Mouse (Mus musculus) midbrain, embryonic 11.5 days (tissue): ENCODE measurements around the gene Tia1. TPM values are rescaled to one million over a fixed set of nuclear protein-coding genes. Genes with fewer than 3 reads are reported as not detected.

Experiments
- ATAC-seq: fragments of 200-750 bp; cut with Nextera tagmentation; 2 replicates; pipeline ENCODE4 v1.8.0; 2017; ENCODE audit warnings: moderate TSS enrichment, moderate library complexity; ENCODE audit not compliant: low FRiP score
- DNase-seq: peaks from one replicate; pipeline ENCODE4 v3.0.0; 2015; ENCODE audit warnings: low spot score; ENCODE audit errors: missing footprints
- H3K27ac ChIP-seq: fragments of 300-500 bp; sonication (generic); 2 replicates; pipeline ENCODE4 v1.5.1; 2014; ENCODE audit warnings: low read depth, low read length
- H3K27me3 ChIP-seq: fragments of 300-500 bp; sonication (generic); 2 replicates; pipeline ENCODE4 v1.6.1; 2014; ENCODE audit warnings: mild to moderate bottlenecking, low read length, moderate library complexity, mixed read lengths; ENCODE audit not compliant: control insufficient read depth, insufficient read depth
- H3K36me3 ChIP-seq: fragments of 300-500 bp; sonication (generic); 2 replicates; pipeline ENCODE4 v1.6.1; 2014; ENCODE audit warnings: mild to moderate bottlenecking, low read length, moderate library complexity, mixed read lengths; ENCODE audit not compliant: control insufficient read depth, insufficient read depth
- H3K4me1 ChIP-seq: fragments of 300-500 bp; sonication (generic); 2 replicates; pipeline ENCODE4 v1.6.1; 2014; ENCODE audit warnings: low read length; ENCODE audit not compliant: control insufficient read depth, insufficient read depth
- H3K4me2 ChIP-seq: fragments of 300-500 bp; sonication (generic); 2 replicates; pipeline ENCODE4 v1.6.1; 2014; ENCODE audit warnings: mild to moderate bottlenecking, moderate library complexity
- H3K4me3 ChIP-seq: fragments of 300-500 bp; sonication (generic); 2 replicates; pipeline ENCODE4 v1.5.1; 2014; ENCODE audit warnings: low read depth, low read length
- H3K9ac ChIP-seq: fragments of 300-500 bp; sonication (generic); 2 replicates; pipeline ENCODE4 v1.6.1; 2014; ENCODE audit warnings: low read length
- H3K9me3 ChIP-seq: fragments of 300-500 bp; sonication (generic); 2 replicates; pipeline ENCODE4 v1.6.1; 2016; ENCODE audit warnings: low read length; ENCODE audit not compliant: control insufficient read depth
- WGBS: fragments of 180-500 bp; shearing (Covaris S2); extraction: QIAGEN DNeasy Blood & Tissue Kit; methylation state at CpG from one replicate; pipeline ENCODE4 v1.1.7; 2014; 5-methylcytosine and 5-hydroxymethylcytosine counted together
- polyA plus RNA-seq: library from polyadenylated mRNA; unstranded; fragments of >200 nt; fragmentation: Nextera tagmentation; extraction: Ambion mirVana; gene quantifications from 2 replicates; pipeline ENCODE4 v1.2.1, GENCODE M21; 2014

Tia1 gene
- polyA plus RNA-seq, 1 experiment from 2014 or later, result 241 TPM

- H3K4me2 ChIP-seq, result peak overlapping the region; percentile 71; the same call in 1 of the 2 replicates
- H3K36me3 ChIP-seq, result peaks cover 27% of the 10 kb centered on the region
- peak overlapping the region; percentile 90; the same call in 1 of the 2 replicates for H3K4me3 ChIP-seq
- WGBS, result 91% methylated on average over 9 of the region's 9 CpGs
- H3K9me3 ChIP-seq, result no peaks in the 10 kb centered on the region
- H3K4me1 ChIP-seq, result peaks cover 16% of the 10 kb centered on the region
- no peak overlapping the region for H3K27ac ChIP-seq
- no peaks in the 10 kb centered on the region for H3K27me3 ChIP-seq
- DNase-seq (no peak), ATAC-seq (no peak)
- peak overlapping the region; percentile 90; the same call in 1 of the 2 replicates for H3K9ac ChIP-seq
Measured at GRCm38 (mm10) chr6:86395021-86395420, 9.0 kb upstream of the Tia1 start.

- ATAC-seq (no peak), DNase-seq (peak; percentile 87)
- Histone ChIP-seq H3K9me3 (no peaks in the 10 kb centered on the region), H3K4me2 (peak overlapping the region; percentile 71), H3K9ac (peak overlapping the region; percentile 90), H3K27me3 (no peaks in the 10 kb centered on the region), H3K4me1 (peaks cover 19% of the 10 kb centered on the region), H3K36me3 (peaks cover 19% of the 10 kb centered on the region), H3K4me3 (peak overlapping the region; percentile 90), H3K27ac (no peak overlapping the region)
- WGBS, result 38% methylated on average over 10 of the region's 10 CpGs
Measured at GRCm38 (mm10) chr6:86395969-86396368, 8.1 kb upstream of the Tia1 start.

GRCm38 (mm10) chr6:86396581-86397256 is 7.3 kb upstream of the Tia1 start, which contains the start of gene Pcyox1:
Pcyox1 (minus strand) TSS chr6:86397154.
- DNase-seq (peak; percentile 100), ATAC-seq (peak; percentile 96)
- peak within 1 kb of the TSS; percentile 90 for H3K9ac ChIP-seq
- peaks cover 20% of the 10 kb centered on the region for H3K4me1 ChIP-seq
- H3K27me3 ChIP-seq, result no peaks in the 10 kb centered on the region
- H3K4me2 ChIP-seq, result peak within 1 kb of the TSS; percentile 71
- peak within 1 kb of the TSS; percentile 90 for H3K4me3 ChIP-seq
- WGBS, result under 1% methylated on average over 50 of the region's 51 CpGs
- peak within 1 kb of the TSS; percentile 87 for H3K27ac ChIP-seq
- no peaks in the 10 kb centered on the region for H3K9me3 ChIP-seq
- peaks cover 12% of the 10 kb centered on the region for H3K36me3 ChIP-seq

GRCm38 (mm10) chr6:86397257-86397980 is 6.6 kb upstream of the Tia1 start:
- H3K4me3 ChIP-seq, result peak overlapping the region; percentile 90
- no peaks in the 10 kb centered on the region for H3K9me3 ChIP-seq
- peak overlapping the region; percentile 71 for H3K4me2 ChIP-seq
- H3K36me3 ChIP-seq, result peaks cover 5% of the 10 kb centered on the region; the same call in 1 of the 2 replicates
- H3K27ac ChIP-seq, result no peak overlapping the region; the same call in 1 of the 2 replicates
- DNase-seq, result no peak
- peaks cover 20% of the 10 kb centered on the region for H3K4me1 ChIP-seq
- H3K9ac ChIP-seq, result peak overlapping the region; percentile 90; the same call in 1 of the 2 replicates
- no peaks in the 10 kb centered on the region for H3K27me3 ChIP-seq
- no peak for ATAC-seq
- WGBS, result 6% methylated on average over 14 of the region's 14 CpGs

- DNase-seq, result no peak
- H3K4me1 ChIP-seq, result peaks cover 20% of the 10 kb centered on the region
- no peak overlapping the region for H3K4me2 ChIP-seq
- WGBS, result 75% methylated on average over 2 of the region's 2 CpGs
- no peaks in the 10 kb centered on the region for H3K27me3 ChIP-seq
- no peak overlapping the region for H3K27ac ChIP-seq
- H3K9ac ChIP-seq, result no peak overlapping the region
- ATAC-seq, result no peak
- H3K36me3 ChIP-seq, result no peaks in the 10 kb centered on the region; the same call in 1 of the 2 replicates
- no peak overlapping the region for H3K4me3 ChIP-seq
- no peaks in the 10 kb centered on the region for H3K9me3 ChIP-seq
Measured at GRCm38 (mm10) chr6:86398986-86399385, 5.0 kb upstream of the Tia1 start.

- ATAC-seq (no peak), DNase-seq (no peak)
- Histone ChIP-seq H3K27ac (no peak overlapping the region), H3K36me3 (no peaks in the 10 kb centered on the region), H3K4me1 (peaks cover 17% of the 10 kb centered on the region), H3K9ac (no peak overlapping the region), H3K4me3 (no peak overlapping the region), H3K4me2 (no peak overlapping the region), H3K9me3 (no peaks in the 10 kb centered on the region), H3K27me3 (no peaks in the 10 kb centered on the region)
- 78% methylated on average over 2 of the region's 2 CpGs for WGBS
Measured at GRCm38 (mm10) chr6:86399995-86400394, 4.0 kb upstream of the Tia1 start.

- no peak overlapping the region; the same call in 1 of the 2 replicates for H3K4me3 ChIP-seq
Measured at GRCm38 (mm10) chr6:86400972-86401371, 3.0 kb upstream of the Tia1 start.

GRCm38 (mm10) chr6:86402681-86403607 is 1.1 kb upstream of the Tia1 start:
- H3K9me3 ChIP-seq, result no peaks in the 10 kb centered on the region
- peaks cover 8% of the 10 kb centered on the region for H3K4me1 ChIP-seq
- peak; percentile 87 for DNase-seq
- 38% methylated on average over 12 of the region's 12 CpGs for WGBS
- no peak overlapping the region for H3K27ac ChIP-seq
- no peaks in the 10 kb centered on the region for H3K36me3 ChIP-seq
- H3K9ac ChIP-seq, result no peak overlapping the region
- H3K4me2 ChIP-seq, result peak overlapping the region; percentile 81
- peak overlapping the region; percentile 87 for H3K4me3 ChIP-seq
- no peak for ATAC-seq
- no peaks in the 10 kb centered on the region for H3K27me3 ChIP-seq

More at GRCm38 (mm10) chr6:86400972-86401371, 3.0 kb upstream of the Tia1 start:
- Histone ChIP-seq H3K36me3 (no peaks in the 10 kb centered on the region), H3K27ac (no peak overlapping the region), H3K4me1 (peaks cover 8% of the 10 kb centered on the region), H3K27me3 (no peaks in the 10 kb centered on the region), H3K9ac (no peak overlapping the region), H3K4me2 (peak overlapping the region; percentile 33), H3K9me3 (no peaks in the 10 kb centered on the region)
- peak; percentile 91 for DNase-seq
- WGBS, result 10% methylated on average over 9 of the region's 9 CpGs
- no peak for ATAC-seq
